Mouse (Mus musculus) heart, embryonic 12.5 days (tissue): ENCODE data around the gene Serpinc1. TPM values are rescaled to one million over a fixed set of nuclear protein-coding genes. Genes with fewer than 3 reads are reported as not detected.

Experiments used
- polyA plus RNA-seq: library from polyadenylated mRNA; unstranded; fragments of >200 nt; fragmentation: Nextera tagmentation; extraction: Ambion mirVana; gene quantifications from 2 replicates; pipeline ENCODE4 v1.2.1, GENCODE M21; 2016

The Serpinc1 gene
- polyA plus RNA-seq, 1 experiment from 2014 or later, result 2.3 TPM

Other genes starting within 250 kb of the Serpinc1 start
- gene Rabgap1l, start 185.4 kb upstream of the Serpinc1 start, polyA plus RNA-seq, result 79.7 and 81.0 TPM in 2 replicates
- gene Rc3h1, start 72.2 kb upstream of the Serpinc1 start, polyA plus RNA-seq, result 7.9 and 9.6 TPM in 2 replicates
- gene Zbtb37, start 56.3 kb downstream of the Serpinc1 start, polyA plus RNA-seq, result 7.8 and 8.1 TPM in 2 replicates
- gene Dars2, start 92.1 kb downstream of the Serpinc1 start, polyA plus RNA-seq, result 35.2 and 38.4 TPM in 2 replicates
- gene Cenpl, start 92.1 kb downstream of the Serpinc1 start, polyA plus RNA-seq, result 17.0 and 17.8 TPM in 2 replicates
- 14.6 and 15.2 TPM in 2 replicates for gene Klhl20, start 152.9 kb downstream of the Serpinc1 start, polyA plus RNA-seq
- 3.4 and 4.0 TPM in 2 replicates for gene Ankrd45, start 164.1 kb downstream of the Serpinc1 start, polyA plus RNA-seq
- gene Tex50, start 180.7 kb downstream of the Serpinc1 start, polyA plus RNA-seq, result 0.15 TPM in 1 of 2 replicates, not detected in the other